Mouse (Mus musculus) cortical plate, adult 2 months (tissue): ENCODE data around the gene Plscr2. TPM values are rescaled to one million over a fixed set of nuclear protein-coding genes. Genes with fewer than 3 reads are reported as not detected.
"Not testable (repeated sequence)": the region's sequence is repeated elsewhere in the genome, so short reads cannot be mapped to it uniquely, and the experiment has no call there.

ENCODE experiments used
- H3K27ac ChIP-seq: fragments of 200-500 bp; 2 replicates; pipeline ENCODE4 v1.5.1; 2012; ENCODE audit warnings: low read length, control low read depth, inconsistent platforms; ENCODE audit not compliant: insufficient read depth
- H3K4me1 ChIP-seq: fragments of 200-500 bp; 2 replicates; pipeline ENCODE4 v1.6.1; 2011; ENCODE audit warnings: low read length; ENCODE audit not compliant: control insufficient read depth, insufficient read depth
- H3K4me3 ChIP-seq: fragments of 200-500 bp; 2 replicates; pipeline ENCODE4 v1.5.1; 2011; ENCODE audit warnings: mild to moderate bottlenecking, low read length, control low read depth; ENCODE audit not compliant: insufficient read depth
- CTCF ChIP-seq: fragments of 200-500 bp; IDR thresholded peaks from 2 replicates; pipeline ENCODE4 v1.5.1; 2011; ENCODE audit warnings: mild to moderate bottlenecking, control low read depth, low read length; ENCODE audit not compliant: insufficient read depth; ENCODE audit errors: extremely low read depth
- POLR2A ChIP-seq: fragments of 200-500 bp; IDR thresholded peaks from 2 replicates; pipeline ENCODE4 v1.6.1; 2011; ENCODE audit warnings: mild to moderate bottlenecking, low read length, control low read depth; ENCODE audit not compliant: insufficient read depth; ENCODE audit errors: extremely low read depth
- polyA plus RNA-seq: library from polyadenylated mRNA; depleted of rRNA; stranded (reverse); fragments of >200 nt; gene quantifications from 2 replicates; pipeline ENCODE4 v1.2.3, GENCODE M21; 2012

Gene Plscr2
- polyA plus RNA-seq, 1 experiment, result 2.0 TPM

DNA sequence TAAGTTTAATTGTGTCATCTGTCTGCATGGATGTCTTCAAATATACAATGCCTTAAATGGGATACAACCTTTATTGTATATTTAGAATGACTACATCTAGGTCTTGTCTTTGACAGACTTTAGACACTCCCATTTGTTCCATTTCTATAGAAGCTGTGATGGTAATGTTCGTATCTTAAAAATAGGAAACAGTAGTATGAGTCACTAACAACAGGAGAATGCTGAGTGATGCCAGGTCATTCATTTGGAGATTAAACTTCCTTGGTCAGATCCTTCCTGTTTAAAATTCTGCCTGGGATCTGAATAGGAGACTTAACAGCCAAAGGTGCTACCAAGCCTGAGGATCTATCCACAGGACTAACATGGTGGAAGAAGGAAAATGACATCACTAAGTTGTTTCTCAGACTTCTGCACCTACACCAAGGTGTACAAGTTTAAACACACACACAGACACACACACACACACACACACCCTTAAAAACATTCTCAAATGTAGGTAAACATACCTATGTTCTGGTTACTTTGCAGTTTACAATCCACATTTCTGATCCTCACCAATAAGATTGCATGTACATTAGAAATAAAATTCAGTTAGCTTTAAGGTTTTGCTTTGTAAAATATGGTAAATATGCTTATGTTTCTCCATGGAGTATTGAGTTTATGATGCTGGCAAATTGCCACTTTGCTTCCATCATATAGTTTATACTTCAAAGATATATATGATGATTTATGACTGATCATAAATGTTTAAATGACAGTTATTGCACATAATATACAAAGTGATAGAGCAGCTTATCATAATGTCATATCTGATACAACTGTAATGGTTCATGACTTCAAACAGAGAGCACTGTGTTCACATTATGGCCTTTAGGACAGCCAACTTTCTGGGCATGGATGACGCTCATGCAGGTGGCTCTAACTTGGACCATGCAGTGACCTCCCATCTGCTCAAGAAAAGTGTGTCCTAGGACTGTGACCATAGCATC, 18.5 kb downstream of the Plscr2 start:
- no peaks in the 10 kb centered on the region for H3K4me1 ChIP-seq
- TF ChIP-seq CTCF, result no peak
- TF ChIP-seq POLR2A, result no peak
- no peak overlapping the region for H3K4me3 ChIP-seq
- no peak overlapping the region for H3K27ac ChIP-seq

DNA sequence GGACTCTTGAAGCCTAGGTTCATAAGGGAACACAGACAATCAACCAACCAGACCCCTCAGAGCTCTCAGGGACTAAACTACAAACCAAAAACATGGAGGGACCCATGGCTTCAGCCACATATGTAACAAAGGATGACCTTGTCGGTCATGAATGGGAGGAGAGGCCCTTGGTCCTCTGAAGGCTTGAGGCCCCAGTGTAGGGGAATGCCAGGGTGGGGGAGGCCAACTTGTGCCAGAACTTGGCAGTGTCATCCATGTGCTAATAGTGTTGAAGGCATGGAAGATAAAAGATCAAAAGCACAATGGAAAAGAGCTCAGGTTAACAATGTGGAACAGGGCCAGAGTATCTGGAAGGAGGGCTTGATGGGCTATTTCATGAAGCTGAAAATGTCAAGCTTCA, 22.9 kb downstream of the Plscr2 start:
- Histone ChIP-seq H3K27ac (no peak overlapping the region), H3K4me1 (no peaks in the 10 kb centered on the region), H3K4me3 (no peak overlapping the region)
- TF ChIP-seq CTCF, result no peak
- TF ChIP-seq POLR2A, result no peak

DNA sequence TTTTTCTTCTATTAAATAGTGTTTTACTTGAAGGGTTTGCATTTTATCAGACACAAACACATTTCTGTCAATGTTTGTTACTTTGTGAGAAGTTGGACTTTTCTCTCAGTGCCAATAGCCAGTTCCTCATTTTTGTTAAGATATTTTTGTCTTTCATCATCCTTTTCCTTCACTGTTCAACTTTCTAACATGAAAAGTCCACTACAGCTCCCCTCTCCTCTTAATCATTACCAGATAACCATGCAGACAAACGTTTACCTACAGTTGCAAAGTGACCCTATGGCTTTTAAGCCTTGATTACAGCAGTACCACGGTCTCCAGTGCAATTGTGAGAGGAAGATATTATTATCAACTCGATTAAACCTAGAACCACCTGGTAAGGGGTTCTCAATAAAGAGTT, 25.8 kb downstream of the Plscr2 start:
- TF ChIP-seq POLR2A (no peak), CTCF (no peak)
- no peaks in the 10 kb centered on the region for H3K4me1 ChIP-seq
- H3K4me3 ChIP-seq, result no peak overlapping the region
- no peak overlapping the region for H3K27ac ChIP-seq

DNA sequence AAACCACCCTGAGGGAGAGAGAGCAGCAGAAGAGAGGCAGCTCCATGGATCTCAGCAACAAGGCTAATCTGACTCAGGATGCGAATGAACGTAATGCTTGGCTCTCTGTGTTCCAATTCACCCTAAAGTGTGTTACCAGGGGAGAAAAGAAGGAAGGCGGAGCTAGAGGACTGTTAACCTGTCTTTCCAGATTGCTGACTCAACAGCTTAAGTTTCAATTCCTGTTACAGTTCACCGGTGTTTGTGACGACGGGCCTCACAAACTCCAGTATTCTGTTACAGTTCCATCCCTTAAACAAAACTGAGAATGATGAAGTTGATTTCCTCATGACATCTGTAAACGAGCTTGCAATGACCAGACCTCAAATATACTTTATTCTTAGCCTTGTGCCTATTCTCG, 29.7 kb downstream of the Plscr2 start:
- no peak for TF ChIP-seq POLR2A
- no peak for TF ChIP-seq CTCF
- Histone ChIP-seq H3K27ac (no peak overlapping the region), H3K4me1 (no peaks in the 10 kb centered on the region), H3K4me3 (no peak overlapping the region)

DNA sequence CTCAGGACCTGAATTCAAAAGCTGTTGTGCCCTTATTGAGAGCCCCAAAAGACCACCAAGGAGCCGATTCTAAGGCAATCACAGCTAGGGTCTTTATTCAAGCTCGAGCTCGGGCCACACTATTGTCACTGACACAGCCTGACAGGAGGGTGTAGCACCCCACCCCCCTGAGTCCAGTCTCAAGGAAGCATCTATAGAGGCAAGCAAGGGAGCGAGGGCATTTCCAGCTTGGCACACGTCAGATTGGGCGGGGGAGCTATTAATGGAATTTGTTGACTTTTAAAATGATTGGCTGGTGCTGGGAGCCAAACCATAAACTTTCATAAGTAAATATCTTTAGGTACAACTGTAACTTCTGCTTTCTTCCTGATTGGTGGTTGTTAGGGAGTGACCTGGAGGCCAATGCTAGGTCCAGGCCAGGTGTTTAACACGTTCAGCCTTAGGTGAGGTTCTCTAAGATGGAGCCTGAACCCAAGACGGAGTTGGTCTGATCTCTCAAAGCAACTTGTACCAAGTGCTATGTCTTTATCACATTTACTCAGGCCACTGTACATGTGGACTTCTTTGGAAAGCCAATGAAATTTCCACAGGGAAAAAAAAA, 30.3 kb downstream of the Plscr2 start:
- H3K4me3 ChIP-seq, result no peak overlapping the region
- no peak for TF ChIP-seq POLR2A
- TF ChIP-seq CTCF, result no peak

DNA sequence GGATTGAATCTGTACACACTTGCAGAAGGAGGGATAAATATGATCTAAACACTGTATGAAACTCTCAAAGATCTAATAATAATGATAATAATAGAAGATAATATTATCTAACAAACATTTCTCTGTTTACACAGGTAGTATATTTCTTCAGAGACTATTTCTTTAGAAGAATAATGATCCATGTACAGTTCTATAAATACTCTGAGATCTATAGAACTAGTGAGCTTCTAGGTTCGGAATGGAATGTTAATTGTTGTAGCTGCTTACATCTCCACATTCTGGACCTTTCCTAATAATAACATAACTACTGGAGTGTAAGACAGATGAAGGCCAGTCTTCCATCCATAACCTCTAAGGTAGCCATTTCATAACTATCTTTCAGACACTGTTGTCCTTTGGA, 33.7 kb downstream of the Plscr2 start, which contains the start of gene 1700057G04Rik:
Gene 1700057G04Rik (plus strand): TSS at position 301 of the 400 bp plus-strand sequence.
- TF ChIP-seq CTCF, result no peak
- TF ChIP-seq POLR2A, result no peak
- H3K4me3 ChIP-seq, result no peak within 1 kb of the TSS

More for the DNA sequence above, 30.3 kb downstream of the Plscr2 start:
- Histone ChIP-seq H3K4me1 (no peaks in the 10 kb centered on the region), H3K27ac (no peak overlapping the region)

DNA sequence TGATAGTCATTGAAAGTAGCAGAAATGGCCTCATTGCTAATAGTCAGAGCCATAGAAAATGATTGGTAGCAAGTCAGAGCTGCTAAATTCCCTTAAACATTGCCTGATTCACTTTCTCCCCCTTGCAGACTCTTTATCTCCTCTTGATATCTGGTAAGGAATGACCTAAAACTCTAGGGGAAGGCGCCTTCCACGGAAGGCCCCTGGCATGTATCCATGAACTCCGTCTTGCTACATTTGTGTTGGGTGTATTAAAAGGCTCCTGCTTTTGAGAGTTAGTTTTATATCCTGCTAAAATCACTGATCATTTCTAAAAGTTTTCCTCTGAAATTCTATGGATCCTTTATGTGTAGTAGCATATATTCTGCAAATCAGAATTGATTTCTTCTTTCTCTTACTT, 41.4 kb downstream of the Plscr2 start:
- Histone ChIP-seq H3K4me1 (no peaks in the 10 kb centered on the region), H3K4me3 (no peak overlapping the region)
- TF ChIP-seq POLR2A, result no peak

More for the DNA sequence above, 33.7 kb downstream of the Plscr2 start, which contains the start of gene 1700057G04Rik:
- H3K27ac ChIP-seq, result no peak within 1 kb of the TSS
- no peaks in the 10 kb centered on the region for H3K4me1 ChIP-seq

DNA sequence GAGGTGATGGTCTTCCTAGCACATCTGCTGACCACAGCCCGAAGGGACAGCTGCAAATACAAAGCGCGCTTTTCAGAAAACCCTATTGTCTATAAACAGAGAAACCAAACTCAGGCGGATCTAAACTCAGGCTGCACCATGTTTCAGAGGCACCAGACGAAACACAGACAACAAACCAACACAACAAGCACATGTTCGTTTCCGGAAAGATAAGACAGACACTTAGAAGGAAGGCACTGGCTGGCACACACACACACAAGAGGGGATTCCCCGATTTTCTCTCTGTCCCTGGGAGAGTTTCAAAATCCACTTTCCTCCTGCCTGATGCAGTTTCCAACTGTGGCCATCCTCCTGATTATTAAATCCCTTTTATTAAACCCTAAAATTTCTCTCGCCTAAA, 50.5 kb downstream of the Plscr2 start:
- not testable (repeated sequence) for H3K27ac ChIP-seq, H3K4me3 ChIP-seq, H3K4me1 ChIP-seq

More for the DNA sequence above, 41.4 kb downstream of the Plscr2 start:
- no peak overlapping the region for H3K27ac ChIP-seq

DNA sequence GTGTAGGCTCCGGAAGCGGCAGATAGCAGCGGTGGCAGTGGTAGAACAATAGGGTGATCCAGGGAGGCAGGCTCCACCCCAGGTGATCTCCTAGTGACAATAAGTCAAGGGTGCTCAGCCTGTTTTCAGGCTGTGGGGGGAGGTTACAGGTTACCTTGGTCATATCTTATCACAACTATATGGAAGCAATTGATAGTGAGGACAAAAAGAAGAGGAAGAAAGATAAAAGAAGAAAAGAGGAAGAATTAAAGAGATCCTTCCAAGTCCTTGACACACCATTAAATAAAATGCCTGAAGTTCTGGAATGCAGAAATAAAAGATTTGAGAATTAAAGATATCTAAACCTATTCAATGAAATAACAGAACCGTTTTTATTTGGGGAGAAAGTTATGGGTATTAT, 51.4 kb downstream of the Plscr2 start:
- Histone ChIP-seq H3K4me3 (no peak overlapping the region), H3K4me1 (no peaks in the 10 kb centered on the region), H3K27ac (no peak overlapping the region)
- TF ChIP-seq CTCF (no peak), POLR2A (no peak)

DNA sequence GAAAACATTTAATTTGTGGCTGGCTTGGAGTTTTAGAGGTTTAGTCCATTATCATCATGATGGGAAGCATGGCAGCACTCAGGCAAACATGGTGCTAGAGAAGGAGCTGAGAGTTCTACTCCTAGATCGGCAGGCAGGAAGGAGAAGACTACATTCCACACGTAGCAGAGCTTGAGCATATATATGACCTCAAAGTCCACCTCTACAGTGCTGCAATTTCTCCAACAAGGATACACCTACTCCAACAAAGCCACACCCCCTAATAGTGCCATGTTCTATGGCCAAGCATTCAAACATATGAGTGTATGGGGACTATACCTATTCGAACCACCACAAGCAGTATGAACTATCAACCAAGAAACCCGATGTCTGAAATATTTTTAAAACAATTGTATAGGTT, 56.0 kb downstream of the Plscr2 start:
- TF ChIP-seq POLR2A (no peak), CTCF (no peak)
- H3K4me1 ChIP-seq, result no peaks in the 10 kb centered on the region
- H3K4me3 ChIP-seq, result no peak overlapping the region

More for the DNA sequence above, 56.0 kb downstream of the Plscr2 start:
- no peak overlapping the region for H3K27ac ChIP-seq
